Mouse (Mus musculus): ENCODE results near the gene Ppt2. TPM values are rescaled to one million over a fixed set of nuclear protein-coding genes. Genes with fewer than 3 reads are reported as not detected.

The Ppt2 gene
- polyA plus RNA-seq, 1 experiment: 12.7 TPM

DNA sequence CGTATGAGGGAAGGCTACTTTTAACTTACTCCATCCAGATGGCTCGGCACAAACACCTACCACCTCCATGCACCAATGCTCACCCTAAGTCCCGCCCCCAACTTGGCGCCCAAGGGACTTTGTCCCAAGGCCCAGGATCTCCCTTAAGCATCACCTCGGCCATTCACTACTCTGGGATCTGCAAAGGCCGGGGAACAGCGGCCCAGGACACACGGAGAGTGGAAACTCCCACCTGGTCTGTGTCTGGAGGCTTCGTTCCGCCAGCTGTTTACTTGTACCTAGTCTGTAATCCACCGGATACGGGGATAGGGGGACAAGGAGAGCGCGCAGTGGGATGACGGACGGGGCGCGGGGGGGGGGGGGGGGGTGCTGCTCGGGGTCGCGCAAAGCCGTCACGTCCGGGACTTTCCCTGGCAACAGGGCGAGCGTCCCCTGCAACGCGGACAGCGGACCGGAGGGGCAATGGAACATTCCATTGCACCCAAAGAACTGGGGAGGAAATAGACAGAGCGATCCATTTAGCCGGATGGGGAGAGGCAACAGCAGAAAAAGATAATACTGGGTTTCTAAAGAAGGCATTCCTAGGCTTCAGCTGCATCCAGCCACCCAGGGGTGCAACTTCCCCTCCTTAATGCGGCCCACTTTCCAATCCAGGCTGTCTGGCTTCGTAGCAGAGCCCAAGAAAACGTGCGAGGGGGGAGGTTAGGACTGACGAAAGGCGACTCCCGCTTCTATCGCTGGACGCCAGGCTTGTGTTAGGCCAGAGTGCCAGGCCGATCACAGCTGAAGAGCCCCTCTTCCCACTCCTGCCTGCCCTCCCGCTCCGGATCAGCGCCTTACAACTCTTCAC, 992 bp downstream of the Ppt2 start:
- H3K36me3 ChIP-seq (ENCODE audit: control insufficient read depth, insufficient read depth): no peaks in the 10 kb centered on the region
- H3K79me3 ChIP-seq (ENCODE audit: low read depth): no peaks in the 10 kb centered on the region
- peak overlapping the region; percentile 32 for H3K4me3 ChIP-seq (ENCODE audit: insufficient read depth, poor library complexity, severe bottlenecking)
- H3K27me3 ChIP-seq (ENCODE audit: control insufficient read depth, insufficient read depth, insufficient read length): peaks cover 23% of the 10 kb centered on the region
- no peak for TF ChIP-seq MYOG (IDR thresholded peaks at IDR 0.05; ENCODE audit: control insufficient read depth, extremely low read depth, insufficient read length)
- peak; percentile 55 for TF ChIP-seq MAX (IDR thresholded peaks at IDR 0.05)
- H3K79me2 ChIP-seq (ENCODE audit: control insufficient read depth, insufficient read depth): no peaks in the 10 kb centered on the region
- peak overlapping the region; percentile 75 for H3ac ChIP-seq (ENCODE audit: control insufficient read depth, insufficient read length, low read depth)

DNA sequence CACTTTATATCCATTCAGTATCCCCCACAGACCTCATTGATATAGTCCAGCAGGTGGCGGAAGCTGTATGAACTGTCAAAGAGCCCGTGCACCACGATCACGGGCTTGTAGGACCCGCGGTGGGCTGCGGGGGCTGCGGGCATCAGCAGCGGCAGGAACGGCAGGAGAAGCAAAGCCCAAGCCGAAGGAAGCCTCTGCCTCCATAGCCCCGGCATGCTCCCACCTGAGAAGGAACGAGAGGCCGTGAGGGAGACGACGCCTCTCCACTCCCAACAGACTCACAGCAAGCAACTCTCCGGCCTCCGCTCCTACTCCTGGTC, 1.6 kb downstream of the Ppt2 start:
- Histone ChIP-seq H3K79me2 (ENCODE audit: control insufficient read depth, insufficient read depth) (no peaks in the 10 kb centered on the region), H3ac (ENCODE audit: control insufficient read depth, insufficient read length, low read depth) (peak overlapping the region; percentile 1), H3K27me3 (ENCODE audit: control insufficient read depth, insufficient read depth, insufficient read length) (peaks cover 17% of the 10 kb centered on the region), H3K36me3 (ENCODE audit: control insufficient read depth, insufficient read depth) (no peaks in the 10 kb centered on the region), H3K4me3 (ENCODE audit: insufficient read depth, poor library complexity, severe bottlenecking) (peak overlapping the region; percentile 32), H3K79me3 (ENCODE audit: low read depth) (no peaks in the 10 kb centered on the region)
- no peak for TF ChIP-seq MAX (IDR thresholded peaks at IDR 0.05)
- no peak for TF ChIP-seq USF1 (IDR thresholded peaks at IDR 0.05; ENCODE audit: low read depth)
- TF ChIP-seq MYOG (IDR thresholded peaks at IDR 0.05; ENCODE audit: control insufficient read depth, extremely low read depth, insufficient read length): no peak
- no peak for TF ChIP-seq CTCF (IDR thresholded peaks at IDR 0.05; ENCODE audit: control insufficient read depth, insufficient read depth, insufficient read length)
- TF ChIP-seq FOSL1 (IDR thresholded peaks at IDR 0.05; ENCODE audit: insufficient read depth, low read length, poor library complexity, severe bottlenecking): no peak
- TF ChIP-seq CEBPB (IDR thresholded peaks at IDR 0.05; ENCODE audit: low read depth): no peak
- TF ChIP-seq MYOD1 (IDR thresholded peaks at IDR 0.05; ENCODE audit: control insufficient read depth, insufficient read length, low read depth): no peak

DNA sequence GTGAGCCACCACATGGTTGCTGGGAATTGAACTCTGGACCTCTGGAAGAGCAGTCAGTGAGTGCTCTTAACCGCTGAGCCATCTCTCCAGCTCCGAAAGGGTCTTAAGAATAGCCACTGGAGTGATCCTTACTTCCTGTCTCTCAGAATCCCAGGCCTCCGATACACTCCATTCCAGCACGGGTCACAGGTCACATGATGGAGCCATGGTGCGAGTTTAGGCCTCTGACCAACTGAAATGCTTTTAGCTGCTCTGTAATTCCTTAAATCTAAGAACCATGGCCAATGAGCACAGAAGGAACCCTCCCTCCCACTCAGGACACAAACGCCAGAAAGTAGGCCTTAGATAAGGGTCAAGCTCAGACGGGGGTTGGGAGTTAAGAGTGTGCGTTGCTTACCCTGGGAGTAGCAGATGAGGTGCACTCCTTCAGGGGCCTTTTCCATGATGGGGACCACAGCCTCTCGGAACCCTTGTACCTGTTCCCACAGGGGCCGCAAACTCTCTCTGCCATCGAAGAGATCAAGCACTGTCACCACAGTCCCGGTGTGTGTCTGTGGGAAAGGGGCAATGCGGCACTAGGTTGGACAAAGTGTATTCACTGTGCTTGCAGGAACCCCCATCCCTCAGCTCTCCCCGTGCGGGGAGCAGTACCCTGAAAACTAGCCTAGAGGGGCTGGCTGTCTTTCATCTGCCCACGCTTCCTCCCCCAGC, 2.1 kb downstream of the Ppt2 start:
- Histone ChIP-seq H3K27me3 (ENCODE audit: control insufficient read depth, insufficient read depth, insufficient read length) (peaks cover 12% of the 10 kb centered on the region), H3K79me2 (ENCODE audit: control insufficient read depth, insufficient read depth) (no peaks in the 10 kb centered on the region), H3K4me3 (ENCODE audit: insufficient read depth, poor library complexity, severe bottlenecking) (no peak overlapping the region), H3K36me3 (ENCODE audit: control insufficient read depth, insufficient read depth) (no peaks in the 10 kb centered on the region), H3K79me3 (ENCODE audit: low read depth) (no peaks in the 10 kb centered on the region), H3ac (ENCODE audit: control insufficient read depth, insufficient read length, low read depth) (no peak overlapping the region)
- TF ChIP-seq MYOD1 (IDR thresholded peaks at IDR 0.05; ENCODE audit: control insufficient read depth, insufficient read length, low read depth) (no peak), CEBPB (IDR thresholded peaks at IDR 0.05; ENCODE audit: low read depth) (no peak), FOSL1 (IDR thresholded peaks at IDR 0.05; ENCODE audit: insufficient read depth, low read length, poor library complexity, severe bottlenecking) (no peak), USF1 (IDR thresholded peaks at IDR 0.05; ENCODE audit: low read depth) (no peak)

DNA sequence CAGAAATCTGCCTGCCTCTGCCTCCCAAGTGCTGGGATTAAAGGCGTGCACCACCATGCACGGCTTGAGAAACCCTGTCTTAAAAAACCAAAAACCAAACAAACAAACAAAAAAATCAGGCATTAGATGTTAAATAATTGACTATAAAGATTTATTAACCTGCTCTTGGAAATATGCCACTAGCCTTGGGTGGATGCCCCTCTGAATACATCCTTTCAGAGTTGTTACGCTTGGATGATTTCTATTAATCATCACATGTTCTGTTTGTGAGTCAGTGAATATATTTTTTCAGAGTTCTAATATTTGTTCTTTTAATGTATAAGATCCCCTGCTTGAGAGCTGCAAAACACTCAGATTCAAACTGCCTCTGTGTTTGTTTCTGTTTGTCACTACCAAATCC, 3.3 kb downstream of the Ppt2 start:
- Histone ChIP-seq H3K79me3 (ENCODE audit: low read depth) (no peaks in the 10 kb centered on the region), H3ac (ENCODE audit: control insufficient read depth, insufficient read length, low read depth) (no peak overlapping the region), H3K4me3 (ENCODE audit: insufficient read depth, poor library complexity, severe bottlenecking) (no peak overlapping the region), H3K79me2 (ENCODE audit: control insufficient read depth, insufficient read depth) (no peaks in the 10 kb centered on the region), H3K27me3 (ENCODE audit: control insufficient read depth, insufficient read depth, insufficient read length) (no peaks in the 10 kb centered on the region), H3K36me3 (ENCODE audit: control insufficient read depth, insufficient read depth) (no peaks in the 10 kb centered on the region)
- TF ChIP-seq CTCF (IDR thresholded peaks at IDR 0.05; ENCODE audit: control insufficient read depth, insufficient read depth, insufficient read length) (no peak), FOSL1 (IDR thresholded peaks at IDR 0.05; ENCODE audit: insufficient read depth, low read length, poor library complexity, severe bottlenecking) (no peak), MAX (IDR thresholded peaks at IDR 0.05) (no peak), MYOG (IDR thresholded peaks at IDR 0.05; ENCODE audit: control insufficient read depth, extremely low read depth, insufficient read length) (no peak), USF1 (IDR thresholded peaks at IDR 0.05; ENCODE audit: low read depth) (no peak), CEBPB (IDR thresholded peaks at IDR 0.05; ENCODE audit: low read depth) (no peak), MYOD1 (IDR thresholded peaks at IDR 0.05; ENCODE audit: control insufficient read depth, insufficient read length, low read depth) (no peak)

DNA sequence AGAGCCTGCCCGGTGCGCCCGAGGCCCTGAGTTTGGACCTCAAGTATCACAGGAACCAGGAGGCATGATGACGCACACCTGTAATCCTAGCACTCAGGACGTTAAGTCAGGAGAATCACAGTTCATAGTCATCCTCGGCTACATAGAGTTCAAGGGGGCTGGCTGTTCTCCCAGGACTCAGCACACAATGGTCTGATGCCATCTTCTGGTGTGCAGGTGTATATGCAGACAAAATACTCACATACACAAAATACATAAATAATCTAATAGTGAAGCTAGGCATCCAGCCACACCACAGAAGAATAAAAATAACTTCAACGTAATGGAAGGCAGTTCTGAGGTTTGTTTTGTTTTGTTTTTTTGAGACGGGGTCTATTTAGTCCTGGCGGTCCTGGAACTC, 5.1 kb downstream of the Ppt2 start:
- no peak for TF ChIP-seq CTCF (IDR thresholded peaks at IDR 0.05; ENCODE audit: control insufficient read depth, insufficient read depth, insufficient read length)
- TF ChIP-seq MYOD1 (IDR thresholded peaks at IDR 0.05; ENCODE audit: control insufficient read depth, insufficient read length, low read depth): no peak
- TF ChIP-seq FOSL1 (IDR thresholded peaks at IDR 0.05; ENCODE audit: insufficient read depth, low read length, poor library complexity, severe bottlenecking): no peak
- TF ChIP-seq MAX (IDR thresholded peaks at IDR 0.05): no peak
- TF ChIP-seq MYOG (IDR thresholded peaks at IDR 0.05; ENCODE audit: control insufficient read depth, extremely low read depth, insufficient read length): no peak
- TF ChIP-seq CEBPB (IDR thresholded peaks at IDR 0.05; ENCODE audit: low read depth): no peak
- TF ChIP-seq USF1 (IDR thresholded peaks at IDR 0.05; ENCODE audit: low read depth): no peak
- no peaks in the 10 kb centered on the region for H3K27me3 ChIP-seq (ENCODE audit: control insufficient read depth, insufficient read depth, insufficient read length)
- H3K4me3 ChIP-seq (ENCODE audit: insufficient read depth, poor library complexity, severe bottlenecking): no peak overlapping the region
- no peak overlapping the region for H3ac ChIP-seq (ENCODE audit: control insufficient read depth, insufficient read length, low read depth)
- H3K79me3 ChIP-seq (ENCODE audit: low read depth): no peaks in the 10 kb centered on the region
- no peaks in the 10 kb centered on the region for H3K79me2 ChIP-seq (ENCODE audit: control insufficient read depth, insufficient read depth)
- no peaks in the 10 kb centered on the region for H3K36me3 ChIP-seq (ENCODE audit: control insufficient read depth, insufficient read depth)

Measured in C2C12 (cell line).